Mouse (Mus musculus) heart, adult 2 months (tissue): ENCODE data around the gene Msrb2.

Experiments used
- CTCF ChIP-seq: fragments of 200-600 bp; IDR thresholded peaks from 2 replicates; pipeline ENCODE4 v1.8.1; 2022; ENCODE audit warnings: antibody characterized with exemption, mild to moderate bottlenecking, moderate library complexity
- POLR2A ChIP-seq: fragments of 200-500 bp; IDR thresholded peaks from 2 replicates; pipeline ENCODE4 v1.6.1; 2011; ENCODE audit warnings: mild to moderate bottlenecking, low read depth, low read length, control low read depth; ENCODE audit not compliant: insufficient read depth

DNA sequence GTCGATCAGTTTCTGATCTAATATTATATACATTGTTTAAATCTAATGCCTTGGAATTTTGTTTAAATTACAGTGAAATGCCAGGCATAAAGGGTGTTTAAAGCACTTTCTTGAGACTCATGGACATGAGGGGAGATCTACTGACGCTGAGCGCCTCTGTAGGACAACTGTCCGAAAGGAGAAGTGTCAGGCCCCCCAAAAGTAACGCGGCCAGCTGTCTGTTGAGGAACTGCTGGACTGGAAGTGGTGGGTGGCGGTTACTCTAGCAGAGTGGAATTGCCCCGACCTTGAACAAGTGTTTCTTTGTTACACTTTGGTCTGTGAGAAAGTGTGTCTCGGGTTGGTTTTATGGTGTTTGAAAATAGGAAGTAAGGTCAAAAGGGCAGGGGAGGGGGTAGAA lies 73.1 kb downstream of the Msrb2 start:
- TF ChIP-seq POLR2A: no peak
- no peak for TF ChIP-seq CTCF
